Mouse (Mus musculus) induced T-regulatory cell, adult 2 months (primary cell): ENCODE measurements around the gene Arhgef9.

Experiments used
- DNase-seq: peaks from one replicate; pipeline ENCODE4 v3.0.0-alpha.2; 2012; ENCODE audit warnings: low read depth

Arhgef9 gene

DNA sequence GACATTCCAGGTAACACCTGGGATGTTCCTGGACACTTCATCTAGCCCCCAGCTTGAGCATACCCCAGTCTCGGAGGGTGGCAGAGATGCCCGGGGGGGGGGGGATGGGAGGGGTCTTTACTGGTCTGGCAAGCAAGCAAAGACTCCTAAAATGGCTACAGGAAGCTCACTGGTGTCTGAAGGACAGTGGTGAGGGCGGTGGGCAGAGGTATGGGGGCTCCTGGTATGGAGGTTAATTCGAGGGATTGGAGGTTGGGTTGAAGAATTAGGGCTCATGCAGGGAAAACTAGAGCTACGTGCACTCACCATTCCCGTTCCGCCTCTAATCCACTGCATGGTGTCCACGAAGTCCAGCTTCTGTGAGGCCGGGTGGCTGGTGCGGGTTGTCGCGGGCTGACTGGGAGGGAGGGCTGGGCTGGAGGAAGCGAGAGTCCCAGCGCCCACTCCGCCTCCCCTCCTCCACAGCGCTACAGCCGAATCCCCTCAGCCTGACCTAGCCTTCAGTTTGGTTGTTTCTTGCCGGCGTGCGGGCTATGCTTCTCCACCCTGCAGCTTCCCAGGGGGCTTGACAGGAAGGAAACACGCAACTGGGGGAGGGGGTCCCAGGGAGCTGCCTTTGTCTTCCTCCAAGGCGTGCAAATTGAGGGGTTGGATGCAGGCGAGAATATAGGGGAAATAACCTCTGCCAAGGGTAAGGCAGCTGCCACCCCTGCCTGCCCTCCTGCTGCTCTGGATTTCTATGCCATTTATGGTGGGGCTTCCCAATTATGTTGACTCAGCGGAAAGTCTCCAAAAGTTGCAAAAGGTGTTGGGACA, at the start of gene Arhgef9:
Gene Arhgef9, minus strand, starts transcription at position 753 of the 816 bp plus-strand sequence.
- no peak for DNase-seq

DNA sequence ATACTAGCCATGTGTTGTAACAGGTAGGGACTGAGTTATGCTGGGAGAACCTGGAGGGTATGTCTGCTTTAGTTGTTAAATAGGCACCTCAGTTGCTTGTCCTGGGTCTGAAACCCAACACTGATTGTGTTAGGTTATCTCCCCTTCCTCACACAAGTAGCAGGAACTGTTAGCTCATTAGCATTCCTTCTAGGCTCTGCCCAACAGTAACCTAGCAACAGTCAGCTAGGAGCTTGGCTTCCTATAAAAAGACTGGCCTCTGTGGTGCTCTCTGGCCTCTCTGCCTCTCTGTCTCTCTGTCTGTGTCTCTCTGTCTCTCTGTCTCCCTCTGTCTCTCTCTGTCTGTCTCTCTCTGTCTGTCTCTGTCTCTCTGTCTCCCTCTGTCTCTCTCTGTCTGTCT, 42.2 kb upstream of the Arhgef9 start:
- DNase-seq = no peak

DNA sequence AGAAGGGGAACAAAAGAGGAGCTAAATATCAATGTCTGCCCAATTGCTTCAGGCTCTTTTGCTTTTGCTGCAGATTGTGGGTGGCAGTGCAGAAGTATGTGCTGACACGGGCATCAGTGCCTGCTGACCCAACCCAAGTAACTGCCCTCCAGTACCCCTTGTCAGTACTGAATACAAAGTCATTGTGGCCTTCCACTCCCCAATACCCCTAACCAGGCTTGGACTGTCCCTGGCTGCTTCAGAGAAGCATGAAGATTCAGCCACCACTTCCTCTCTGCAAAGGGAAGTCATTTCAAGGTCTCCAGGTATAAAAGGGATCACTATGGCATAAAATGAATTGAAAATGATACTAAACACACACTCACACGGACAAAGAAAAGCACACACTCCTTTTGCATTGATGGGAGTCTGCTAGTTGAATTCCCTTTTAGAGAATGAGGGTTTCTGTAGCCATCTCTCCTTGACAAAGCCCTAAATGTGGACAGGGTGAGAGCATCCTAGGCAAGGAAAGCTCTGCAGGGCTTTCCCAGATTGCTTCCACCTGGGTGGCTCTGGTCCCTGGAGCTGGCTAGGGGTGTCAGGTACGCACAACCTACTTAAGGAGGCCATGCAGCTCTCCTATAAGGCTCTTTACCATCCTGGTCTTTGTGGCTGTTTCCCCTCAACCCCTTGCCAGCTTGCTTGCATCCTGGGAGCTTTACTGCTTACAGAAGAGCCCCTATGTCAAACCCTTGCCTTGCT, 1.1 kb downstream of the Arhgef9 start:
- no peak for DNase-seq

DNA sequence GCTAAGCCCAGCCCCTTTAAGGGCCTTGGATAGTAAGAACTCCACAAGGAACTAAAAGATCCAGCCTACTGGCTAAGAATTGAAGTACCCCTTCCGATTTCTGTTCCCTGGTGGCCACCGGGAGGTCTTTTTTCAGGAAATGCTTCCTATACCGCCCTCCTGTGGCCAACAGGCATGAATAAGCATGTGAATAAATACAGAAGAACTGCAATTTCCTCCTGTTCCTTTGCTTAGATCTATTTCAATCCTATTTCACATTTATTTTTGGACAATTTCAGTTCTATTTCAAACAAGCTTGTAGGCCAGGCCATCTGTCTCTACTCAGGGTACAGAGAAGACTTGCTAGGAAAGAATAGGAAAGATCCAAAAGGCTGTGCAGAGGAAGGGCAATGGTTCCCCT, 20.7 kb downstream of the Arhgef9 start:
- peak; percentile 59 for DNase-seq

DNA sequence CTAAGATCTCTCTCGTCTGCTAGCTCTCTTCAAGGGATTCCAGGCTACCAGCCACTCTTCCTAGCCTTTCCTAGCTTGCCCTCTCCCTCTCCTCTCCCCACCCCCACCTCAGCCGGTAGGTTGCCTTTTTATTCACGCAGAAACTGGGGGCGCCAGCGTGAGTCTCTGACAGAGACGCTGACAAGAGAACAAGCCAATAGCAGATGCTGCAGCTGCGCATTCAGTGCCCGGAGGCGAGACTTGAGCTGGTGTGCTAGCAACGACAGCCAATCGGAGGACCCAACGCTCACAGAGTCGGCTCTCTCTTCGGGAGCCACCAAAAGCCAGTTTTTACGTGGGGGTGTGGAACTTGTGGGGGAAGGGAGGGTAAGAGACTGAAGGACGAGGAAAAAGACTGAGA, 30.3 kb downstream of the Arhgef9 start:
- peak; percentile 87 for DNase-seq

DNA sequence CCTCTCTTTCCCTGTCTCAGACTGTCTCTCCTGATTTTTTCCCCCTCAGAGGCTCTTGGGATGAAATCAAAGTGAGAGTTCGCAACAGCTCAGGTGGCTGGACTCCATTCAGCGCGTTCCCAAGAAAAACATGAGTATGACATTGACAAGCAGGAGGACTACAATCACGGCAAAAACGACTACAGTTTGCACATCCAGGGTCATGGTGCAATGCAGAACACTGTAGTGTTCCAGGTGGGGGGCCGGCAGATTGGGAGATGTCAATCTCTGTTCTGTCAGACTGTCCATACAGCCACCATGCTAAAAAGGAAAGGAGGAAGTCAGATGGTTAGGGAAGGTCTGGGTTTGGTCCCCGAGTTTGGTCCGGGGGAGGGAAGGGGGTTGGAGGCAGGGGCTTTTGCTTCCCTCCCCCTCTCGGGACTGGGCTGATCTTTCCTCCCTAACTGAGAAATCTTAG, 31.0 kb downstream of the Arhgef9 start:
- peak; percentile 40 for DNase-seq

DNA sequence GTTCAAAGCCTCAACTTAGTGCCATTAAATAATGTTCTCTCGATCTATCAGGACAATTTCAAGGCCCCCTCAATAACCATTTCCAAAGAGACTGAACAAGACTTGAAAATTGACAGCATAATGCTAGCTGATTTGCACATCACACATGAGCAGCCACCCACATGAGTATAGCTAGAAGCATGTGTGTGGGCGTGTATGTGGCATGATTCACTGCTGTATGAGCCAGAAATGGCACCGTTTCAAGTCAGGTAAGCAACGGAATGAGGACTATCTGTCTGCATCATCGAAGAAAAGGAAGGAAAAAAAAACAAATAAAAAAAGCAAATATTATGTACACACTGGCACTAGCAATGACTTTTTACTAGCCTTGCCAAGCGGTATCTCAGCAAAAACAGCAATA, 32.5 kb downstream of the Arhgef9 start:
- DNase-seq = peak; percentile 29

DNA sequence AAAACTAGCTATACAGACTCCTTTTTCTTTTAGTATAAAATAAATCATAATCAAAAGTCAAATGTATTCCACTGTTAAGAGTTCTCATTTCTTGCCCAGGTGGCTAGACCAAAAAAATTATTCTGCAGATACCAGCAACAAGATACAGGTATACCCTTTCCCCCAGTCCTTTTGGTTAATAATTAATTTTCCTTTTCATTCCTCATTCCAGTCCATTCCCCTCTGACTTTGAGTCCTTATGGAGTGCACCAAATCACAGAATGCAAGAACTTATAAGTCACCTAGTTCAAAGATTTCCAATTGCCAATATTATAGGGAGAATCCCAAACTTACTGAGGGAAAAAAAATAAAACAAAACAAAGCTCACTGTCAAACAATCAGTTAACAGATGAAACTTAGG, 33.2 kb downstream of the Arhgef9 start:
- no peak for DNase-seq

DNA sequence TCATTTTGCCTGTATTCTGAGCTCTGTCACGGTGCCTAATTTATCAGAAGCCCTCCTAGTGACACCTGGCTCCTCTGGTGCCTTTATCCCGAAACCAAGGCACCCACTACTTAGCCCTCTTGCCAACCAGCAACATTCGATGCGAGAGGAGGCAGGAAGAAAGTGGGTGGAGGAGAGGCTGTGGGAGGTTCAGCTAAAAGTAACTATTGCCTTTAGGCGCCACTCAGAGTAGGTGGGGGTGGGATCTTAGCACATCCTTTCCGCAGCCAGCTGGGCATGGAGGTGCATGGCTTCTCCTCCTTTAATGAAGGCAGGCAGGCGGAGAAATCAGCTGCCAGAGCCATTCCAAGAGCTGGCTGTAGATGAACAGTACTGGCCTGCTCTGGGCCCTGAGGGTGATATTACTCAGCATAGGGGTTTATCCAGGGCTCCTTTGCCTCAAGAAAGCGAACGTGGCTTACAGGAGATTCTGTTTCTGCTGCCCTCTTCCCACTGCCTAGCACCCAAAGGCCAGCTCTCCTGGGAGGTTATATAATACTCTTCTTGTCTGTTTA, 39.7 kb downstream of the Arhgef9 start:
- DNase-seq = no peak

DNA sequence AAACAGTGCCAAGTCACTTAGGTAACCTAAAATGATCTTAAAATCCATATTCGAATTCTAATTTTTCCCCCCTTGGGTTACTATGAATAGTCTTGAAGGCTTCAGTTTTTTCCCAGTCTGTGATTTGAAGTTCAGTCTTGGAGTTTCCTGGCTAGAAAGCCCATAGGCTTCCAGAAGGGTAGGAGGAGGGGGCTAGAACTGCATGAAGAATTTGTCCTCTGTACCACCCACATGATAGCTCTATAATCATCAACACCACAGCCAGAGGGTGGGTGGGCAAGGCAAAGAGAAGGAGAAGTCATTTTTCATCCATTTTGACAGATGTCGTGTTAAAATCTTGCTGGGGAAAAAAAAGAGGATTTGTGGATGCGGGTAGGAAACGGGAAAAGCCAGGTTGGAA, 58.0 kb downstream of the Arhgef9 start:
- no peak for DNase-seq

DNA sequence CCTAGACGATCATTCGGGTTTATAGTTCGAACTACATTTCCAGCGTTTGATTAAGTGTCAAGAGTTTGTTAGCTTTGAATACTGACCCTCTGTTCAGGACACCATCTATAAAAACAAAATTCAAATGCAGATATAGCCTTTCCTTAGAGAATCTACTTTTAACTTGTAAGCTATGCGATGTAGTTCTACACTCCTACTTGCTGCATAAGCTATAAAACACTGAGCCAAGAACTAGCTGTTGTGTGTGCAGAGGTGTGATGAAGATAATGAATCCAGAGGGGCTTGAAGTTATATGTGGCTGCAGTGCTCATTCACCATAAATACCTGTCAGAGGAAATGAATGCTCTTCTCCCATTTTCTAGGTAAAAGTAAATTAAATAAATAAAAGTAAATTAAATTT, 63.2 kb downstream of the Arhgef9 start:
- no peak for DNase-seq

DNA sequence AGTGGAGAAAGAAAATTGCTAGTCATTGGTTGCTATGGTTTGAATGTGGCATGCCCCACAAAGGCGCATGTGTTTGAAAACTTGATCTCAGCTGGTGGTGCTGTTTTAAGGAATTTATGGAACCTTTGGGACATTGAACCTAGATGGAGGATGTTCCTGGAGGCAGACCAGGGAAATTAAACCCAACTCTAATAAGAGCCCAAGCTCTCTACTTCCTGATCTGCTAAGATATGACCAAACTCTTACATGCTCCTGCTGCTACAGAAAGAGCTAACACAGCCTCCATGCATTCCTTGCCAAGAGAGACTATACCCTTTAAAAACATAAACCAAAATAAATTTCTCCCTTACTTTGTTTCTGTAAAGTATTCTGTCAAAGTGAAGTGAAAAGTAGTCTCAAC, 63.7 kb downstream of the Arhgef9 start:
- DNase-seq = no peak

DNA sequence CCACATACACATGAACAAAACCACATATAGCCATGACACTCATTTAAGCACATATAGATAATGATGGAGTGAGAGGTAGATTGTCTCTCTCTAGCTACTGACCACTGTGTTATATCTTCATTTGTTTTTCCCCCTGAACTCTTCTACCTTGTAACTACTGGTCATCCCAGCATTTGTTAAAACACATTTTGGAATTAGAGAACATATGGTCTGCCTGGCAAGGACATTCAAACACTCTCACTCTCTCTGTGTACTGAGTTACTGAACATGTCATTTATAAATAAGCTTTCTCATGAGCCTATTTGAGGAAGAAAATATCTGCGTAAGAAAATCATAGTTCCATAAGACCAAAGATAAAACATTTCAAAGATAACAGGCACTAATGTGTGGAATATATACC, 64.9 kb downstream of the Arhgef9 start:
- DNase-seq = no peak

DNA sequence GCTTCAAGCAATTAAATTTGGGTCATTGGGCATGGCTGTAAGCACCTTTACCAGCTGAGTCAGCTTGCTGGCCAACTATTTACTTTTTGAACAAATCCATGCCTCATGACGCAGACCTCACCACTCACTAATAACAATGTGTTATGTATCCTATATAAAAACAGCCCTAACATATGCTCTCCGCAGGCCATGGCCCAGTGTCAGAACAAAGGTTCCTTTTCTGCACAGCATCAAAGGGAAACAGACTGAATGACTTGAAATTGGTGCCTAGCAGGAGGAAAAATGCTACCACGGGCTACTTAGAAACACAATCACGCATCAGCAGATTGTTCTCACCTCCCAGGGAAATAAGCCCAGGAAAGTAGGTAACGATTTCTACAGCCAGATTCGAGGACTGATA, 73.2 kb downstream of the Arhgef9 start:
- DNase-seq = no peak

DNA sequence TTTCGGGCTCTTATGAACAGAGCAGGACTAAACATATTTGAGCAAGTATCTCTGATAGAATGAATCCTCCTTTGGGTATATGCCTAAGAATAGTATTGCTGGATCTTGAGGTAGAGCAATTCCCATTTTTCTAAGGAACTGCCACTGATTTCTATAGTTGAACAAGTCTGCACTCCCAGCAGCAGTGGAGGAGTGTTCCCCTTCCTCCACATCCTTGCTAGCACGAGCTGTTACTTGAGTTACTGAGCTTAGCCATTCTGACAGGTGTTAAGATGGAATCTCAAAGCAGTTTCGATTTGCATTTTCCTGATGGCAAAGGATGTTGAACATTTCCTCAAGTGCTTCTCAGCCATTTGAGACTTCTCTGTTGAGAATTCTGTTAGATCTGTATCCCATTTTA, 92.3 kb downstream of the Arhgef9 start:
- no peak for DNase-seq

DNA sequence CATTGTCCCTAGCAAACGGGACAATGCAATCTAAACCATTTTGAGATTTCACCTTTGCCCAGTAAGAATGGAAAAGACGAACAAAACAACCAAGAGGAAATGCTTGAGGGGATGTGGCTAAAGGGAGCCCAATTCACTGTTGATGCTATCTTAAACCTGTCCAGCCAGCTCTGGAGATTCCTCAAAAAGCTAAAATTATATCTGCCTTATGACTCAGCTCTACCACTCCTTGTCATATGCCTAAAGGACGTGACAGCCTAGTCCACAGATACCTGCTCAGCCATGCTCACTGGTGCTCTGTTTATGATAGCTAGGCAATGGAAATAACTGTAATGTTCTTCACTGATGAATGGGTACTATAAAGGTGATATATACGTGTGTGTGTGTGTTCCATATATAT, 109.0 kb downstream of the Arhgef9 start:
- DNase-seq = no peak

DNA sequence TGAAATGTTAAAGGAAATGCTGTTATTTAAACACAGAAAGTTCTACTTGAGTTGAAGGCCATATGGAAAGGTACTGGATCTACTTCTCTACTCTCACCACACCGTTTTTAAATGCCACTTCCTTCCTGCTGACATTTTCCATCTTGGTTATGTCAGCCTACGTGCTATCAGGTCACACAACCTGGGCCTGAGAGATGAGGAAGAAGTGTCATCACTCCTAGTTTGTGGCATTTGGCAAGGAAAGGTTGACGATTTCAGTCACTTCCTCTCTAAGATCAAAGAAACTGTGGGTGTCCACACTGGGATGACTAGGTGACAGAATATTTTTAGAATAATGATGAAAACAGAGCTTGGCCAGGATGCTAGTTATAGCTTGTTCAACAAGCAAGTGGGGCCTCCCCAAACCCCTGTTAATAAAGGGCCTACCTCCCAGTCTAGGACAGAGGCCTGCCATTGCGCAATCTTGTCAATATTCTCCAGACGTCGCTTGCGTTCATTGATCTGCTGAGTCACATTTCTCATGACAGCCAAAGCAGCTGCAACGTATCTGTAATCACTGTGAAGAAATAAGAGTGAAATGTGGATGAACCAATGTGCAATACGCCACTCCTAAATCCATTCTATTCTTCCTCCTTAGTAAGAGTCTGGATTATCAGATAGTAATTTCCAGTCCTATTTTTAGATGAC, 119.5 kb downstream of the Arhgef9 start:
- peak; percentile 2 for DNase-seq

DNA sequence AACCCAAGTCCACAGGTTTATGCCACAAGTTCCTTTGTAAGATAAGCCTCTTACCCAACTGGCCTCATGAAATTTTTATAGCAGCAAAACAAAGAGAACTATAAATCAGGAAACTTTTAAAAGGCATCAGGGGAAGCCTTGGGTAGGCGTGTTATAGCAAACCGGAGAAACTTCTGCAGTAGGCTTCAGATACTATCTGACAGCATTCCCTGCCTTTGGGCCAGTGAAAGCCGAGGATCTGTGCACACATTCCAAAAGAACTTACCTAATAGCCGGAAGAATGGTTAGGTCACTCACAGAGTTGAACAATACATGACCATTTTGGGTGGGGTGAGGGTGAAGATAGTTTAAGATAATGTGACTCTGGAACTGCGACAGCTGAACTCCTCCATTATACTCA, 168.7 kb downstream of the Arhgef9 start:
- DNase-seq = no peak

DNA sequence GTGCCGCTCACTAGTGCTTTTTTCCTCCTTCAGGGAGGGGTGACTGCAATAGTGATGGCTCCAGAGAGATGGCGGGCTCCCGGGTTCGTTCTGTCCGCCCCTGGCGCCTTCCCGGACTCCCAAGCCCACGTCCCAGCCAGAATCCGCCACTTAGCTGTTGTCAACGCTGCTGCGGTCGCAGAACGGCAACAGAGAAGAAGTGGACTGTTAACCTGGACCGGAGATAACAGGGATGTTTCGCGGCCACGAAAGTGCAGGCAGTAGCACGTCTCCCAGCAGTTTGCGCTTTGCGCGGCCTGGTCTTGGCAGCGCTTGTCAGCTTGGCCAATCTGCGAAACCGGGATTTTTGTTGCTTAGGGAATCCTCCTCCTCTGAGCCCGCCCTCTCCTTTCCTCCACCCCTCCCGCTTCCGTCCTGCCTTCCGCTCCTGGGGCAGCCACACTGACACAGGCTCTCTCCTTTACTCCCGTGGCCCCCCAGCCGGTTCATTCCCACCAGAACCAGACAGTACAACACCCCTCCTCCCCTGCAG, 170.2 kb downstream of the Arhgef9 start, which contains the start of gene Spin4:
Gene Spin4, minus strand, starts transcription at position 322 of the 532 bp plus-strand sequence.
- DNase-seq = peak; percentile 39

DNA sequence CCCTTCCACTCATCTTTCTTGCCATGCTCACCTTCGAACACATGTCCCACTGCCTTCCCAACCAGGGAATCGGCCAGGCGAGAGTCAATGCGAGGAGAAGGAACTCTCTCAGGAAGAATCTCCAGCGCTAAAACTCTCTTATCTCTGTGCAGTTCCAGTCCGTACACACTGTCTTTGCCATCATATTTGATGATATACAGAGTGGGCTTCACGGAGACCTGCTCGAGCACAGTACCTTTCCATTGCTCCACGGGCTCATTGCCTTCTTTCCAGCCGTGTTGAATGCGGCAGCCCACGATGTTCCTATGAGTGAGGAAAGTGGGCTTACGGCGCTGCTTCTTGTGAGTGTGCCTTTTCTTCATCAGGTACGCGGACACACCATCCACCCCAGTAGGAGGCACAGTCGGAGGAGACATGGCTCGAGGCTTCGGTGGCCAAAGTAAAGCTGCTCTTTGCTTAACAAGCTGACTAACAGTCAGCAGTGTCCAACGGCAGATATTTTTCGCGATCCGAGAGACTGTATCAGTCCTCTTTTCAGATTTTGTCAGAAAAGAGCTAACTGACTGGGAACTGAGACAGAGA, 170.8 kb downstream of the Arhgef9 start:
- DNase-seq = peak; percentile 39

DNA sequence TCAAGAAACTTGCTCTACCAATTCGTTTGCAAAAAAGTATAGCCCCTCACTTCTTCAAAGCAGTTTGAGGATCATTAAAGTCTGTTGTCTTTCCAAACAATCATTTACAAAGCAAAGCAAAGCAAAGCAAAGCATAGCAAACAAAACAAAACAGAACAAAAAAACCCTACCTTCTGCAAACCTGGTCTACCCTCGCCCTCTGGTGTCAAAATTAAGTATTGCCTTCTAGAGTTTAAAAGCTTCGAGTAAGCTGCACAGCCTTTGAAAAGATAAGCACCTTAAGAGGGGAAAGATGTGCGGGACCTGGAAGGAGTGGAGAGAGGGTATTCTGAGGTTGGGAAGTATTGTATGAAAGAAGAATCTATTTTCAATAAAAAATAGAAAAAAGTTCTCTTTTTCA, 184.6 kb downstream of the Arhgef9 start:
- peak; percentile 73 for DNase-seq
